Mouse (Mus musculus): ENCODE data around the gene Mpc1.
"Not testable (repeated sequence)": the region's sequence is repeated elsewhere in the genome, so short reads cannot be mapped to it uniquely, and the experiment has no call there.

The Mpc1 gene

GRCm38 (mm10) chr17:8283526-8284253, 986 bp downstream of the Mpc1 start:
- DNase-seq, result peak; percentile 96

- peak; percentile 54 for DNase-seq
Observed at GRCm38 (mm10) chr17:8284254-8284661, 1.6 kb downstream of the Mpc1 start.

- peak; percentile 60 for DNase-seq
Observed at GRCm38 (mm10) chr17:8285056-8285455, 2.4 kb downstream of the Mpc1 start.

- no peak for DNase-seq
Observed at GRCm38 (mm10) chr17:8286987-8287386, 4.3 kb downstream of the Mpc1 start.

GRCm38 (mm10) chr17:8289993-8290679, 7.4 kb downstream of the Mpc1 start:
- DNase-seq, result no peak

GRCm38 (mm10) chr17:8290736-8291135, 8.0 kb downstream of the Mpc1 start:
- no peak for DNase-seq

GRCm38 (mm10) chr17:8295825-8296224, 13.1 kb downstream of the Mpc1 start:
- no peak for DNase-seq

GRCm38 (mm10) chr17:8296313-8296844, 13.7 kb downstream of the Mpc1 start:
- DNase-seq, result no peak

- DNase-seq, result no peak
Observed at GRCm38 (mm10) chr17:8297746-8298145, 15.0 kb downstream of the Mpc1 start.

GRCm38 (mm10) chr17:8298281-8298680, 15.6 kb downstream of the Mpc1 start:
- DNase-seq, result no peak

GRCm38 (mm10) chr17:8299524-8299923, 16.8 kb downstream of the Mpc1 start:
- DNase-seq, result no peak

- DNase-seq, result no peak
Observed at GRCm38 (mm10) chr17:8301515-8301914, 18.8 kb downstream of the Mpc1 start.

- DNase-seq, result no peak
Observed at GRCm38 (mm10) chr17:8302772-8303438, 20.2 kb downstream of the Mpc1 start.

- no peak for DNase-seq
Observed at GRCm38 (mm10) chr17:8303671-8304070, 21.0 kb downstream of the Mpc1 start.

GRCm38 (mm10) chr17:8305801-8306200, 23.1 kb downstream of the Mpc1 start:
- DNase-seq, result no peak

GRCm38 (mm10) chr17:8310838-8311614, 28.3 kb downstream of the Mpc1 start, which contains the start of gene Sft2d1:
Gene Sft2d1 (plus strand): TSS chr17:8311102.
- DNase-seq, result peak; percentile 94

GRCm38 (mm10) chr17:8311751-8312150, 29.0 kb downstream of the Mpc1 start:
- no peak for DNase-seq

GRCm38 (mm10) chr17:8313976-8314375, 31.3 kb downstream of the Mpc1 start:
- no peak for DNase-seq

GRCm38 (mm10) chr17:8316251-8316650, 33.5 kb downstream of the Mpc1 start:
- DNase-seq, result no peak

- not testable (repeated sequence) for DNase-seq
Observed at GRCm38 (mm10) chr17:8326877-8327276, 44.2 kb downstream of the Mpc1 start.

GRCm38 (mm10) chr17:8328511-8329174, 45.9 kb downstream of the Mpc1 start:
- DNase-seq, result peak; percentile 40

- no peak for DNase-seq
Observed at GRCm38 (mm10) chr17:8330602-8331001, 47.9 kb downstream of the Mpc1 start.
